Mouse (Mus musculus) midbrain, embryonic 15.5 days (tissue): ENCODE measurements around the gene Sgpl1. TPM values are rescaled to one million over a fixed set of nuclear protein-coding genes. Genes with fewer than 3 reads are reported as not detected.
"Not testable (repeated sequence)": the region's sequence is repeated elsewhere in the genome, so short reads cannot be mapped to it uniquely, and the experiment has no call there.

Experiments
- ATAC-seq: fragments of 200-750 bp; cut with Nextera tagmentation; replicated peaks from 2 replicates; pipeline ENCODE4 v1.8.0; 2017; ENCODE audit warnings: moderate TSS enrichment
- H3K27ac ChIP-seq: fragments of 300-500 bp; sonication (generic); 2 replicates; pipeline ENCODE4 v1.5.1; 2015; ENCODE audit warnings: mild to moderate bottlenecking, inconsistent platforms
- H3K27me3 ChIP-seq: fragments of 300-500 bp; sonication (generic); replicated peaks from 2 replicates; pipeline ENCODE4 v1.6.1; 2015; ENCODE audit warnings: inconsistent platforms
- H3K36me3 ChIP-seq: fragments of 300-500 bp; sonication (generic); replicated peaks from 2 replicates; pipeline ENCODE4 v1.6.1; 2015; ENCODE audit warnings: inconsistent platforms
- H3K4me1 ChIP-seq: fragments of 300-500 bp; sonication (generic); 2 replicates; pipeline ENCODE4 v1.6.1; 2015; ENCODE audit warnings: inconsistent platforms
- H3K4me2 ChIP-seq: fragments of 300-500 bp; sonication (generic); 2 replicates; pipeline ENCODE4 v1.6.1; 2015; ENCODE audit warnings: inconsistent platforms, mild to moderate bottlenecking, moderate library complexity
- H3K4me3 ChIP-seq: fragments of 300-500 bp; sonication (generic); 2 replicates; pipeline ENCODE4 v1.5.1; 2015; ENCODE audit warnings: mild to moderate bottlenecking, inconsistent platforms
- H3K9ac ChIP-seq: fragments of 300-500 bp; sonication (generic); 2 replicates; pipeline ENCODE4 v1.6.1; 2015; ENCODE audit warnings: mild to moderate bottlenecking, inconsistent platforms
- H3K9me3 ChIP-seq: fragments of 300-500 bp; sonication (generic); 2 replicates; pipeline ENCODE4 v1.6.1; 2016; ENCODE audit warnings: inconsistent platforms
- WGBS: fragments of 180-500 bp; shearing (Covaris S2); methylation state at CpG from one replicate; pipeline ENCODE4 v1.1.7; 2015; ENCODE audit warnings: mixed read lengths; 5-methylcytosine and 5-hydroxymethylcytosine counted together
- polyA plus RNA-seq: library from polyadenylated mRNA; unstranded; fragments of >200 nt; fragmentation: Nextera tagmentation; extraction: Ambion mirVana; gene quantifications from 2 replicates; pipeline ENCODE4 v1.2.1, GENCODE M21; 2015

Gene Sgpl1
- polyA plus RNA-seq, 1 experiment from 2014 or later, result 50.6 TPM

- ATAC-seq, H3K27ac ChIP-seq, H3K4me1 ChIP-seq, H3K4me3 ChIP-seq, H3K27me3 ChIP-seq, H3K9ac ChIP-seq, H3K4me2 ChIP-seq, H3K9me3 ChIP-seq: not testable (repeated sequence)
- 96% methylated on average over 4 of the region's 4 CpGs for WGBS
- H3K36me3 ChIP-seq, result peaks cover 12% of the 10 kb centered on the region; the same call in 1 of the 2 replicates
These were observed 25.8 kb downstream of the Sgpl1 start for GRCm38 (mm10) chr10:61121732-61122131.

DNA sequence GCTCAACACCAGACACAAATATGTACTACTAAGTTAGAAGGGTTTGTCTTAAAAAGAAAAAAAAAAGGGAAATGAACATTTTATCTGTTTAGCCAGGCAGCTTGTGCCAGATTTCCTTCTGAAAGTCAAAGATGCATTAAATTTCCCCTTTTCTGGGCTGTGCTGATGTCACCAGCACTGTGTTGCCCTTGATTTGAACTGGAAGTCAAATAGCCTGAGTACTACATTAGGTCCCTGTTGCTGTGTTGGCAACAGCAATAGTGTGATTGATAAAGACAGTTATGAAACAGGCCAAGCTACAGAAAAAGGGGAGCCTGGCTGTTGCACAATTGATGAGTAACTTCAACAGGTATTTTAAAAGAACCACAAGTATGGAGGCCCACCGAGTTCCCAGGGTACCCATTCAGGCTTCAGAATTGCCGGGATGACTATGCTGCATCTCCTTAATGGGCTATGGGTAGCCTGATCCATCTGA, 33.2 kb downstream of the Sgpl1 start:
- Histone ChIP-seq H3K9ac (no peak overlapping the region), H3K4me3 (no peak overlapping the region), H3K4me1 (no peaks in the 10 kb centered on the region), H3K27ac (no peak overlapping the region), H3K27me3 (no peaks in the 10 kb centered on the region), H3K9me3 (no peaks in the 10 kb centered on the region), H3K4me2 (no peak overlapping the region), H3K36me3 (peaks cover 30% of the 10 kb centered on the region)
- WGBS, result 89% methylated on average over 2 of the region's 2 CpGs
- no peak for ATAC-seq

- no peak for ATAC-seq
- Histone ChIP-seq H3K4me3 (no peak overlapping the region), H3K27ac (no peak overlapping the region), H3K9me3 (no peaks in the 10 kb centered on the region), H3K4me1 (no peaks in the 10 kb centered on the region), H3K36me3 (peaks cover 68% of the 10 kb centered on the region), H3K27me3 (no peaks in the 10 kb centered on the region), H3K4me2 (no peak overlapping the region), H3K9ac (no peak overlapping the region)
- WGBS, result 95% methylated on average over 3 of the region's 3 CpGs
These were observed 43.9 kb downstream of the Sgpl1 start for GRCm38 (mm10) chr10:61103564-61104114.

DNA sequence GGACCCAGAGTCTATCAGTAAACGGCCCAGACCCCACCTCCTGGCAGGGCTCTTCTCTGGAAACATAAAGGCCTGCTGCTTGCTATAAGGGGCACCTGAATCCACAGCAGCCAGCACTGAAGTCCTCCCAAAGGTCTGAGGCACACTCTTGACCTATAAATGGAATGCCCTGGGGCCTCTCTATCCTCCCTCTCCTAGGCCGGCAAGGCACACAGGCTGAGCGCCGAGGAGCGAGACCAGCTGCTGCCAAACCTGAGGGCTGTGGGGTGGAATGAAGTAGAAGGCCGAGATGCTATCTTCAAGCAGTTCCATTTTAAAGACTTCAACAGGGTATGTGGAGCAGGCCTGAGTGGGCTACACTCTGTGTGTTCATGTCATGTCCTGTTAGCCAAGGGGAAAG, 55.6 kb downstream of the Sgpl1 start:
- no peaks in the 10 kb centered on the region for H3K36me3 ChIP-seq
- H3K4me3 ChIP-seq, result no peak overlapping the region
- no peak overlapping the region for H3K27ac ChIP-seq
- H3K27me3 ChIP-seq, result no peaks in the 10 kb centered on the region
- H3K9ac ChIP-seq, result no peak overlapping the region
- 81% methylated on average over 6 of the region's 6 CpGs for WGBS
- peaks cover 9% of the 10 kb centered on the region for H3K4me1 ChIP-seq
- H3K4me2 ChIP-seq, result no peak overlapping the region
- no peaks in the 10 kb centered on the region for H3K9me3 ChIP-seq
- ATAC-seq, result no peak

DNA sequence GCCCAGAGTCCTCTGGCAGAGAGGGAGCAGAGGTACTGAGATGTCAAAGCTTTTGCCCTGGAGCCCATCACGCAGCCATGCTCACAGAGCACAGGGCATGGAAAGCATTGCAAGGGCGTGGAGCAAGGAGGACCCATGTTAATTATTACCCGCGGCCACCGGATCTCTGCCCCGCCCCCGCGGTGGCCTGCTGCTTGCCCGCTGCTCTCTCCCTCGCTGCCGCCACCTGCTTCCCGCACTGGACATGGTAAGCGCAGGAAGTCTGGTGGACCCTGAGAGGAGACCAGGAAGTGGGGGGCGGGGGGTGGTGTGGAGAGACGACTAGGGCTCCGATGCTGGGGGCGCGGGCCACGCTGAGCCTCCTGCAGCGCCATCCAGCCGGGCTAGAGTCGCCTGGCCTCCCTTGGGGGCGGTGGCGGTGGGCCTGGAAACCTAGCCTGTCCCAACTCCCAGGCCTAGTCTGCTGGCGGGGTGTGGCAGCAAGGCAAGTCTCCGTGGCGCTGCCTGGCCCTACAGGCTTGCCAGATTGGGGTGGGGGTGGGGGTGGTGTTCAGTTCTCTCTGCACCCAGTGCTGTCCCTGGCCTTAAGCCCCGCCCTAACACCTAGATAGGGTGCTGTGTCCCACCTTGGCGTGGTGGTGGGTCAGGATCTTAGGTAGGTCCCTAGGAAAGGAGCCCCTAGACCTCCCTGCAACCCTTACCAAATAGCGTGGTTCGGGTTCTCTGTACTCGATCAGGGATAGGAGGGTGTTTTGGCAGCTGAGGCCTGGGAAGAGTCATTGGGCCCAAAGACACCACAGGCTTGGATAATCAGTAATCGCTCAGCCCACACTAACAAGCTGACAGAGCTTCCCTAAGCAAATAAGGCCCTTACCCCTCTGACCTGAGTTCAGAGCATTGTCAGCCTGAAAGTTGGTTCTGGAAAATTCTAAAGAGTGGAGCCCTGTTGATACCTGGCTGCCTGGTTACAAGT, 58.0 kb downstream of the Sgpl1 start, which contains the start of gene Pcbd1:
Gene Pcbd1 (plus strand): TSS at position 162 of the 973 bp plus-strand sequence.
- WGBS, result 11% methylated on average over 33 of the region's 33 CpGs
- Histone ChIP-seq H3K36me3 (no peaks in the 10 kb centered on the region), H3K4me3 (peak within 1 kb of the TSS; percentile 28), H3K27me3 (no peaks in the 10 kb centered on the region), H3K4me1 (peaks cover 13% of the 10 kb centered on the region), H3K9ac (peak within 1 kb of the TSS; percentile 41), H3K27ac (no peak within 1 kb of the TSS), H3K9me3 (no peaks in the 10 kb centered on the region), H3K4me2 (peak within 1 kb of the TSS; percentile 58)
- ATAC-seq, result peak; percentile 52

DNA sequence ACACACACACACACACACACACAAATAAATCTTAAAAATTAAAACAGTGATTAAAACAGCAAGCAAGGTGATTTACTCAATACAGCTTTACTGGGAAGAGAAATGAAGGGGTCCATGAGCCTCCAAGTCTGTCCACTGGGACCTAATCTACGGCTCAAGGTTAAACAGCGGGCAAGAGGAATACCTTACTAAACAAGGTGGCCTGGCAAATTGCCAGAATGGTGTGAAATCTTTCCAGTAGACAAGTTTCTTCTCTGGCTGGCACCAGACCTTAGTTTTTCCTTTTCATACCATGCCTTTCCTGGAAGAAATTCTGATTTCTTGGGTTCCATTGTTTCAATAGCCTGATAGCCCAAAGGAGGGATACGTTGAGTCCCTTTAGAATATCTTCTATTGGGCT, 59.0 kb downstream of the Sgpl1 start:
- Histone ChIP-seq H3K27me3 (no peaks in the 10 kb centered on the region), H3K36me3 (no peaks in the 10 kb centered on the region), H3K27ac (no peak overlapping the region), H3K4me2 (no peak overlapping the region), H3K4me1 (peaks cover 13% of the 10 kb centered on the region), H3K9me3 (no peaks in the 10 kb centered on the region), H3K4me3 (no peak overlapping the region), H3K9ac (no peak overlapping the region)
- no peak for ATAC-seq
- 91% methylated on average over 3 of the region's 3 CpGs for WGBS

DNA sequence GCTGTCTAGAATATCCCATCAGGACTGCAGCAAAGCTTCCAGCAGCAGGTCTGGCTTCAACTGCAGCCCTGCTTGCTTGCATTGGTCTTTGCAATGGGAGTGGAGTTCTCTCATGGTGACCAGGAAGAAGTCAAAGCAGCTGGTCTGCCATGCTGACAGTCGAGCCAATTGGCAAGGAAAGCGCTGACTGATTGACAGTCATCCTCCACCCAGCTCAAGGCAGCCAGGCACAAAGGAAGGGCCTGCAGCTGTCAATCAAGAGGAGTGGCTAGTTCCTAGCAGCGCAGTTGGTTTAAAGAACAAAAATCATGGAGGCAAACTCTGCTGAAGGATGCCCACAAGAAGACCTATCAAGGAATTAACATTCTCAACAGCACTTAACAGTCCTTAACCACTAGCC, 61.0 kb downstream of the Sgpl1 start:
- 26% methylated on average over 3 of the region's 3 CpGs for WGBS
- H3K27ac ChIP-seq, result no peak overlapping the region
- no peaks in the 10 kb centered on the region for H3K36me3 ChIP-seq
- ATAC-seq, result peak; percentile 60; the same call in 1 of the 2 replicates
- no peak overlapping the region for H3K4me3 ChIP-seq
- no peak overlapping the region for H3K9ac ChIP-seq
- no peaks in the 10 kb centered on the region for H3K27me3 ChIP-seq
- peaks cover 13% of the 10 kb centered on the region for H3K4me1 ChIP-seq
- no peak overlapping the region for H3K4me2 ChIP-seq
- H3K9me3 ChIP-seq, result no peaks in the 10 kb centered on the region

GRCm38 (mm10) chr10:61085364-61085763, 62.1 kb downstream of the Sgpl1 start:
- Histone ChIP-seq H3K9ac (no peak overlapping the region), H3K4me3 (no peak overlapping the region), H3K27me3 (no peaks in the 10 kb centered on the region), H3K27ac (no peak overlapping the region), H3K4me2 (no peak overlapping the region), H3K4me1 (peaks cover 20% of the 10 kb centered on the region), H3K36me3 (no peaks in the 10 kb centered on the region), H3K9me3 (no peaks in the 10 kb centered on the region)
- 93% methylated on average over 2 of the region's 2 CpGs for WGBS
- no peak for ATAC-seq

DNA sequence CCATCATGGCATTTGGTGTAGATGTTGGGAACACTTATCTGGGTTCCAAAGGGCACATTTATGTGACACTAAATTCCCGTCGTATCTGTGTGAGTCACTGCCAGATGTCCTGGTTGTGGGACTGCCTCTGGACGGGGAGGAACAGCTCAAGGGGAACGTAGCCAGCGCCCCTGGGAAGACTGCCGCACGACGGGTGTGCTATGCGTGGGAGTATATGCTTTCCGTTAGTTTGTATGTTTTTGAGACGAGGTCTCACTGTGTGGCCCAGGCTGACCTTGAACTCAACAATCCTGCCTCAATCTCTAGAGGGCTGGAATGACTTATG, 66.6 kb downstream of the Sgpl1 start:
- no peak for ATAC-seq
- 0 out of 2 replicates have a peak overlapping the region, but pooled peaks have one; percentile 68 for H3K27ac ChIP-seq

GRCm38 (mm10) chr10:61080227-61080930, 67.1 kb downstream of the Sgpl1 start:
- peak overlapping the region; percentile 35 for H3K4me2 ChIP-seq
- no peak overlapping the region for H3K4me3 ChIP-seq
- 42% methylated on average over 14 of the region's 14 CpGs for WGBS
- H3K9ac ChIP-seq, result 0 out of 2 replicates have a peak overlapping the region, but pooled peaks have one; percentile 15
- peak overlapping the region; percentile 68 for H3K27ac ChIP-seq
- no peaks in the 10 kb centered on the region for H3K36me3 ChIP-seq
- peak; percentile 97 for ATAC-seq
- peaks cover 11% of the 10 kb centered on the region for H3K4me1 ChIP-seq
- no peaks in the 10 kb centered on the region for H3K9me3 ChIP-seq
- no peaks in the 10 kb centered on the region for H3K27me3 ChIP-seq

More for the DNA sequence above, 66.6 kb downstream of the Sgpl1 start:
- H3K36me3 ChIP-seq, result no peaks in the 10 kb centered on the region
- WGBS, result 85% methylated on average over 11 of the region's 11 CpGs
- peaks cover 11% of the 10 kb centered on the region for H3K4me1 ChIP-seq
- H3K4me2 ChIP-seq, result no peak overlapping the region
- no peak overlapping the region for H3K9ac ChIP-seq
- H3K9me3 ChIP-seq, result no peaks in the 10 kb centered on the region
- no peak overlapping the region for H3K4me3 ChIP-seq
- no peaks in the 10 kb centered on the region for H3K27me3 ChIP-seq

DNA sequence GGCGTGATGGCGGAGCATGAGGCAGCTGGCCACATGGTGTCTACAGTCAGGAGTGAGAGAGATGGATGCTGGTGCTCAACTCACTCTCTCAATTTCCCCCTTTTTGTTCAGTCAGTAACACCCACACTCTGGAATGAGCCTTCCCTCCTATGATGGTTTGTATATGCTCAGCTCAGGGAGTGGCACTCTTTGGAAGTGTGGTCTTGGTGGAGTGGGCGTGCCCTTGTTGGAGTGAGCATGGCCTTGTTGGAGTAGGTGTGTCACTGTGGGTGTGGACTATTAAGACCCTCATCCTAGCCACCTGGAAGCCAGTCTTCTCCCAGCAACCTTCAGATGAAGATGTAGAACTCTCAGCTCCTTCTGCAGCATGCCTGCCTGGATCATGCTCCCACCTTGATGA, 71.9 kb downstream of the Sgpl1 start:
- Histone ChIP-seq H3K4me3 (no peak overlapping the region), H3K9me3 (no peaks in the 10 kb centered on the region), H3K27me3 (no peaks in the 10 kb centered on the region), H3K4me1 (peaks cover 8% of the 10 kb centered on the region), H3K4me2 (no peak overlapping the region), H3K36me3 (no peaks in the 10 kb centered on the region), H3K9ac (no peak overlapping the region), H3K27ac (no peak overlapping the region)
- ATAC-seq, result no peak
- 91% methylated on average over 3 of the region's 3 CpGs for WGBS

DNA sequence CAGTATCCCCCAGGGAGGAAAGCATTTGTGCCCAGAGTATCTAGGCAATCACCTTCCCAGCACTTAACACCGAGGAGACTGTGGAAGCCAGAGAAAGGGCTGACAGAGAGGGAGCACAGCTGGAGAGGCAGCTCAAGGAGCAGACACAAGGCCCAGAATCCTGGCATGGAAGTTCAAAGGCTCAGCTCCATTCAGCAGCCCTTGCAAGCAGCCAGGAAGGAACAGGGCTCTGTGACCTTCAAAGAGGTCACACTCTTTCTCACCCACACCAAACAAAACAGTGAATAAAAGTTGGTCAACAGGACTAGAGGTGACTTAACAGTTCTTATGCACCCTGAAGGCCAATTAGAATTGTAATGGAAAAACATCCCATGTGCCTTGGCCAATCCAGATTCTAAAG, 72.9 kb downstream of the Sgpl1 start:
- Histone ChIP-seq H3K9ac (no peak overlapping the region), H3K4me1 (no peaks in the 10 kb centered on the region), H3K4me2 (no peak overlapping the region), H3K27me3 (no peaks in the 10 kb centered on the region), H3K9me3 (no peaks in the 10 kb centered on the region), H3K4me3 (no peak overlapping the region), H3K36me3 (no peaks in the 10 kb centered on the region), H3K27ac (no peak overlapping the region)
- ATAC-seq, result no peak
- WGBS, result 0% methylated on average over 1 of the region's 1 CpGs
